Mouse (Mus musculus) heart, adult 2 months (tissue): Measurements from ENCODE around the gene Ube4b.

Source experiments
- CTCF ChIP-seq: fragments of 200-600 bp; IDR thresholded peaks from 2 replicates; pipeline ENCODE4 v1.8.1; 2022; ENCODE audit warnings: antibody characterized with exemption, mild to moderate bottlenecking, moderate library complexity
- EP300 ChIP-seq: fragments of 200-500 bp; IDR thresholded peaks from 2 replicates; pipeline ENCODE4 v1.6.1; 2011; ENCODE audit warnings: low read depth, low read length, control low read depth; ENCODE audit not compliant: insufficient read depth
- POLR2A ChIP-seq: fragments of 200-500 bp; IDR thresholded peaks from 2 replicates; pipeline ENCODE4 v1.6.1; 2011; ENCODE audit warnings: mild to moderate bottlenecking, low read depth, low read length, control low read depth; ENCODE audit not compliant: insufficient read depth

- no peak for TF ChIP-seq CTCF
- TF ChIP-seq POLR2A, result no peak
- TF ChIP-seq EP300, result no peak
Observed at GRCm38 (mm10) chr4:149323730-149324129, 102.8 kb downstream of the Ube4b start.
